Mouse (Mus musculus): Measurements from ENCODE around the gene Rsph9. TPM values are rescaled to one million over a fixed set of nuclear protein-coding genes. Genes with fewer than 3 reads are reported as not detected.

Gene Rsph9
- polyA plus RNA-seq (2017; shearing (Covaris generic)) = 1.0 TPM

GRCm38 (mm10) chr17:46143578-46144423, at the start of gene Rsph9:
TSS of gene Rsph9 (minus strand) at chr17:46144216.

DNA sequence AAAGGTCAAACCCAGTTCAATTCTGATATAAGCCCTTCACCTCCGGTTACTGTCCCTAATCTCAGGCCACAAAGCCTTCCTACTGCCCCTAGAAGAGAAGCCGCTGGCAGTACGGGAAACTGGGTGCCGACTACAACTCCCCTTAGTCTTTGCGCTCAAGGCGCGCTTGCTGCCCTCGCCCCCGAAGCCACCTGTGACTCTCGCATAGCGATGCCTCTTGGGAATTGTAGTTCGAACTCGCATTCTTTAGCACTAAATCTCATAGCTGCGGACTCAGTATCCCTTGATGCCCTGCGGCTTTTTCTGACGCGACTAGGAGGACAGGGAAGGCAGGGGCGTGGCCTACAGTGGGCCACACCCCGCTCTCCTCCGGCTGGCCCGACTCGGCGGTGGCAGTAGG, 16.7 kb upstream of the Rsph9 start, which contains the start of gene Gtpbp2:
Gtpbp2 (plus strand) TSS at position 347 of the 400 bp plus-strand sequence.

DNA sequence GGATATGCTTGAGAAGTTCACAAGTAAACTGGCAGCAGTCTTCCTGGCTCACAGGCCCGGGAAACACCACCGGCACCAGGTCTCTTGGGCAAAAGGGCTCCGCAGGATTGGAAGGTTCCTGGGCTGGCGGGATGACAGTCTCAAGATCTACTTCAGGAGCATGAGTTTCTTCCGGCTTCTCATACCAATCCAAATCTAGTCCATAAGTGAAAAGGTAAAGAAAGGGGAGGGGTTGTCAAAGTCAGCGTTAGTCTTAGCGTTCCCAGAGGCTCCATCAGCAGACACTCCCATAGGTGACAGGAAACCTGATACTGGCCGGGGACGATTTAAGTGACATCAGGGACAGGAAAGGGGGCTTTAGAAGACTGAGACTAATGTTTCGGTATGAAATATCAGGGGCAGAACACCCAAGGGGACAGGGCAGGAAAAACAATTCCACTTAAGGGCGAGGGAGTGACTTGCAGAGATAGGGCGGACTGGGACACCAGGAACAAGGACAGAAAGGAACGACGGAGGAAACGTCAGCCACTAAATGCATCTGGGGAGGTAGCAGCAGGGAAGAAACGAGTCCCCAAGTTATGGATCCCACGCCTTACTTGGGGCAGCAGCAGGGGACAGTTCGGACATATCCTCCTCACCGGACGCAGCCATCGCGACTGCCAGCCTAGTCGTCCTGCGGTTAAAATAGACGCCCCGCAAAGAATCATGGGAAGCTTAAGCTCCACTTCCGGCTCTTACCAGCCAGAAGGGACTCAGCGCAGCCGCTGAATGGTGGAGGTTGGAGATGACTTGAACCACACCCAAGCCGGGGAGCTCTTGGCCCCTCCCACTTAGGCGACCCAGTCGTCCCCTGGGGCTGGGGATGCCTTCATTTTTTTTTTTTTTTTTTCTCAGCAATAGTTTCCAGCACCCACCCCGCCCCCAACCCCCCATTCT, 9.1 kb upstream of the Rsph9 start, which contains the start of gene Mad2l1bp:
Mad2l1bp (minus strand) TSS at position 707 of the 936 bp plus-strand sequence.

DNA sequence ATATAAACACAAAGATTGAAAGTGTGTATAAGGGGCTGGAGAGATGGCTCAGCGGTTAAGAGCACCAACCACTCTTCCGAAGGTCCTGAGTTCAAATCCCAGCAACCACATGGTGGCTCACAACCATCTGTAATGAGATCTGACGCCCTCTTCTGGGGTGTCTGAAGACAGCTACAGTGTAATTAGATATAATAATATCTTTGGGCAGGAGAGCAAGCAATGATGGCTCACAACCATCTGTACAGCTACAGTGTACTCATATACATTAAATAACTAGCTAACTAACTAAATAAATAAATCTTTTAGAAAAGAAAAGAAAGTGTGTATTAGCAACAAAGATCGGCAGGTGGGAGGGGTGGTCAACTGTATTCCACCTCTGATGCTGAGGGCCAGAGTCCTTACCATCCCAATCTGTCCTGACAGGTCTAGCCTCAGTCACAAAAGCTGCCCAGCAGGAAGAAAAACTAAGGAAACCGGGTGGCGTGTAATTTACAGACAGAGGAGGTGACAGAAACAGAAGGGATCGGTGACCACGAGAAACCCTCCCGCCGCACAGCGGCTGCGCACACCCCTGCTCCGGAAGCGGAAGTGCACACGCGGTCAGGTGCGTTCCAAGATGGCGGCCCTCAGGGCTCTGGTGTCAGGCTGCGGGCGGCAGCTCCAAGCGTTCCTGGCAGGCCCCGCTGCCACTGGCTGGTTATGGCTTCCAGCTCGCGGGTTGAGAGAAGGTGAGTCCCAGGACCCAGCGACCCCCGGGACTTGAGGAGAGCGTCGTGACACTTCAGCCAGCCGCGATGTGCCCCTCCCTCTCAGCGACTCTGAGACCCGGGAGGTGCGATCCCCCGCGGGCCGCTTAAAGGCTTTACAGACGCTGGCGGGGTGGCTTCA, 33.4 kb downstream of the Rsph9 start, which contains the start of gene Mrps18a:
Mrps18a (plus strand) TSS at position 585 of the 888 bp plus-strand sequence.

Other genes starting within 250 kb of the Rsph9 start
- 2.8 TPM for gene Vegfa, start 111.8 kb downstream of the Rsph9 start, polyA plus RNA-seq (2017; shearing (Covaris generic))
- 75.2 TPM for gene Mrps18a, start 33.2 kb downstream of the Rsph9 start, polyA plus RNA-seq (2017; shearing (Covaris generic))
- gene Mad2l1bp, start 9.3 kb upstream of the Rsph9 start, polyA plus RNA-seq (2017; shearing (Covaris generic)) = 35.9 TPM
- 62.6 TPM for gene Gtpbp2, start 16.8 kb upstream of the Rsph9 start, polyA plus RNA-seq (2017; shearing (Covaris generic))
- 3.1 TPM for gene Polh, start 58.4 kb upstream of the Rsph9 start, polyA plus RNA-seq (2017; shearing (Covaris generic))
- 23.4 TPM for gene Xpo5, start 58.6 kb upstream of the Rsph9 start, polyA plus RNA-seq (2017; shearing (Covaris generic))
- gene Polr1c, start 103.8 kb upstream of the Rsph9 start, polyA plus RNA-seq (2017; shearing (Covaris generic)) = 69.3 TPM
- gene Yipf3, start 103.9 kb upstream of the Rsph9 start, polyA plus RNA-seq (2017; shearing (Covaris generic)) = 150 TPM
- not detected for gene Lrrc73, start 109.3 kb upstream of the Rsph9 start, polyA plus RNA-seq (2017; shearing (Covaris generic))
- gene Tjap1, start 138.8 kb upstream of the Rsph9 start, polyA plus RNA-seq (2017; shearing (Covaris generic)) = 57.7 TPM
- not detected for gene Dlk2, start 153.2 kb upstream of the Rsph9 start, polyA plus RNA-seq (2017; shearing (Covaris generic))
- gene Abcc10, start 184.1 kb upstream of the Rsph9 start, polyA plus RNA-seq (2017; shearing (Covaris generic)) = 6.7 TPM
- gene Zfp318, start 239.5 kb upstream of the Rsph9 start, polyA plus RNA-seq (2017; shearing (Covaris generic)) = 10.6 TPM

Measured in effector memory CD4-positive, alpha-beta T cell, adult 7 months (primary cell).